Mouse (Mus musculus): ENCODE data around the gene Rhbdf1.

- TF ChIP-seq CTCF (IDR thresholded peaks at IDR 0.05; ENCODE audit: low read depth, low read length) (no peak), POLR2A (IDR thresholded peaks at IDR 0.05; ENCODE audit: extremely low read depth, insufficient read depth, low read length) (no peak)
Measured at GRCm38 (mm10) chr11:32198256-32198955, 23.7 kb downstream of the Rhbdf1 start.

All from liver, adult 2 months (tissue).